Mouse (Mus musculus) cerebellum, postnatal 4 days (tissue): ENCODE measurements around the gene Tenm2.

Experiments
- DNase-seq, 2 experiments: peaks; one replicate each; pipeline ENCODE4 v3.0.0; 2022; ENCODE audit warnings: low spot score in 2 of 2, mixed read lengths in 1 of 2

Tenm2 gene

DNA sequence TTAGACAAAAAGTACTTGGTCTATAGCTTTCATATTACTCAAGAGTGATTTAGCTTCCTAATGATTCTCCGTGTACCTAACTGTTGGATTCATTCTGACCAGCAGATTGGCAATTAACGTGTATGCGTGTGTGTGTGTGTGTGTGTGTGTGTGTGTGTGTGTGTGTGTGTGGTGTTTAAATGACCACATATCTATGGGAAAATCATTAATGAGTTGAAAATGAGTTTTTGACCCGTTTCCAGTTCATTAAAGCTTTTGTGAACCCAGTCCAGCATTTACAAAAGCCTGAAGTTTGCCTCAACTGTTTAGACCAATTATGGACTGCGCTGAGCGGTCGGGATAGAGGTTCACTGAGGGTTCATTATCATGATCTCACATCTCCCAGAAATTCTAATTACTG is 1181.4 kb downstream of the Tenm2 start:
- DNase-seq: no peak

DNA sequence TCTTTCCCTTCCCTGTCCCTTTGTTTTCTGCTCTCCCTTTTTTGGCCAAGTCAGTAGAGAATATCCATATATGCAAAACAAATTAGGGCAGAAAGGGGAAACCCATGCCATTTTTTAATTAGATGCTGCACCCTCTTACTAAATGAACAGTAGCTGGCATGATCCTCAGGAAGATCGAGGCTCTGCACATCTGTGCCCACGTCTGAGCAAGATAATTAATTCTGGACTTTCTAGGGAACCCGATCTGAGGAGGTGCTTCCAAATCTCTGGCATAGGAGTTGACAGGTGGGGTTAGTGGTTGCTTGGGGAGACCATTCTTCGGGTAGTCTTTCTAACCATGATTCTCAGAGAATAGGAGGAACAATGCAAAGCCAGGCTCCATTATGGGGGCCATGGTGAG is 1182.3 kb downstream of the Tenm2 start:
- DNase-seq: no peak

DNA sequence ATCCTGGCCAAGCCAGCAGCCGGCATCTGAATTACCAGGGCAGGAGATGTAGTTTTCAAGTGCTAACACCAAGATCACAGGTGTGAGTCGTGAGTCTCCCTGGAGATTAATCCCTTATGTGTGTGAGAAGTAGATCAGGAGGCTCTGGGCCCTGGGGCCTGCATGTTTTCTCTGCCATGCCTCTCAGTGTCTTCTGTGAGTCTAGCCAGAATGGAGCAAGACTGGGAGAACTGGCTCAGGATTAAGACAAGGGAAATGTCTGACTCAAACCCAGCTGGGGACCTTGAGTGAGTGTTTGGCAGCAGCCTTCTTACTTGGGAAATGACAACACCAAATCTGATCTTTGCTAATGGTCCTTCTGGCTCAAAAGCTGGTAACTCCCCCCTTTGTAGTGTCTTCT is 1183.2 kb downstream of the Tenm2 start:
- DNase-seq: no peak

DNA sequence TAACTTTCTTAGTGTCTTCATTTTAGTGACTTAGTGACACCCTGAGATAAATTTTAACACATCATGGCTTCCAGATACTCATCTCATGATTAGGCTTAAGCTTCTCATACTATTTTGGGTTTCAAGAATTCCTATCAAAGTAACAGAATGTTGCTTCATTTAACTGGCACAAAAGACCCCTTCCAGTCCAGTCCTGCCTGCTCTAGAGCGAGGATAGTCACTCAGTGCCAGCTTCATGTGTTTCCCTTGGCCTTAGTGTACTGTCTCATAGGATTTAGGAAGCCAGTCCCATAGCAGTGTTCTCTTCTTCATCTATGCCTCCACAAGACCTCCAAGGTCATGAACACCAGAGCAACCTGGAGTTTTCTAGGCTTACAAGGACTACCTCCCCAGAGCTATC is 1183.7 kb downstream of the Tenm2 start:
- no peak for DNase-seq

DNA sequence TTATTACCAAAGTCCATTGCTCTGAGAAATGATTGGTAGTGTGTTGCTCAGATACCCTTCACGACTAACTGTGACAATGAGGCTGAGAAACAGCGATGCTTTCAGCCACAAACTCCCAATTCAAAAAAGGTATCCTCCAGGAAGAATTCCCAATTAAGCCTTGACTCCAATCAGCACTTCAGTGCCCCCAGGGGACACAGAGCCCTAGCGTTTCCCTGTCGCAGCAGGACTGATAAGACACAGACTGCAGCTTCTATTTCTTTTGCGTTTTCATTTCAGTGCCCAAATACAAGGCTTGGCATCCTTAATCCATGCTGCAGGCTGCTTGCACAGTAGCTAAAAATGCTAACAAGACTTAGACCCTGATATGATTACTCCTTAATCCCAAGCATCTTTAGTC is 1186.2 kb downstream of the Tenm2 start:
- DNase-seq: no peak

DNA sequence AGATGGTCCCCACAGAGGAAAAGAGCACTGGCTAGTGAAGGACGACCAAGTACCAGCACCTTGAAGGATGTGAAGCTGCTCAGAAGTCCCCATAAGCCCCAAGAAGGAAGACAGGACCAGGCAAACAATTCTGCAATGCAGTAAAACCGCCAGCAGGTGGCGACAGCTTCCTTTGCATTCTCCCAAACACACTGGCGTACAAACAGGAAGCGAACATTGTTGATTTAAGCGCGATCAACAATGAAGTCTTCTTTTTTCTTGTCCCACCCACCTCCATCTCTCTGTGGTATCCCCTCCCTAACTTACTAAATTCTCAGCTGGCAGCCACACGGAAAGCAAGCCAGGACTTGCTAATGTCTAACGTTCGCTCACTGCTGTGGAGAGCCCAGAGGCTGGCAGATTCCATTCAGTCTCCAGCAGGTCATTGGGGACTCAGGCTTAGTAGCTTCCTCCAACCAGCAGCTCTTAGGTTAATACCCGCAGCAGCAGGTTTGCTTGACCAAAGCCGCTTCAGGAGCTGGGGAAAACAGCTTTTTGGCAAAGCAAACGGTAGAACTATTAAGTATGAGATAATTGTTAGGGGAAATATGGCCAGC is 1190.0 kb downstream of the Tenm2 start:
- peak; percentile 70 to 81 for DNase-seq

DNA sequence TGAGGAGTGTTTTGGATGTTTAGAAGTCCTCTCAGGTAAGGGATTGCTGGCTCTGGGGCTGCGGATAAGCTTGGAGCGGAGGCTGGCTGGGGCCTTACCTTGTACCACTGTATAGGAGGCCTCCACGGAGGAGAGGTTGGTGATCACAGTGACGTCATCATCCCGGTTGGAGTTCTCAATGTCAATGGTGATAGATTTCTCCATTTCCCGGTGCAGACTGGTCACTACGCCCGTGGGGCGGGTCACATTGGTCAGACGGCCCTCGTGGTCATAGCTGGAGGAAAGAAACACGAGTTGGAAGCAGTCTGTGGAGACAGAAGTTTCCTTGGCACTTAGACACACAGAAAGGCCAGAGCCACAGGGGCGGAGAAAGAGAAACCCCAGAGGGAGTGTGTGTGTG is 1194.4 kb downstream of the Tenm2 start:
- DNase-seq: no peak

DNA sequence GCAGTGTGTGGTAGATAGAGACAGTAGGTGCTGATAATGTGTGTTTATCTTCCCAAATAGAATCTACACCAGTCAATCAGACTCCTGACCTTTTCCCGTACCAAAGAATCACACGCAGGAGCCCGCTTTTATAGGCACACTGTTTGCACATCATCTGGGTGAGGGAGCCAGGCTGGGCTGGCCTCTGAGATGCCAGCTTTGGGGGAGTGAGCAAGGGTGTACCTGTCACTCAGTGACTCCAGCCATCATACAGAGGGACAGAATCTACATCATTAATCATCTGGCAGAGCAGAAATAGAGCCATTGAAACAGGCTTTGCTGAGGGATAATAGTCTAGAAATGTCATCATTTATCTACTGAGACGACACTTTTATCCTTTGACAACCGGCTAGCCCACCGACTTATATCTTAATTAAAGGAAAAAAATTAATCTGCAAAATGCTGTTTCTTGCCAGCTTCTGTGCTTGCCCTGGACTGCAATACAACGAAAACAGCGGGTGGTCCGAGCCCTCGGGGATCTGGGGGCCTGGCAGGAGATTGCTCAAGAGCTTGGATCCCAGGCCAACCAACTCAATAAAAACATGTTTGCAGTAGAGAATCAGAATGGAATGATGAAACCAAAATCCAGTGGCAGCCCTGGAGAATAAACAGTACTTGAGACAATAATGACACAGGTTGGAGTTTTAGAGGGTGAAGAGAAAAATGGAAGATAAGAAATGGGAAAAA is 1195.1 kb downstream of the Tenm2 start:
- peak in 1 of 2 experiments; percentile 36 for DNase-seq

DNA sequence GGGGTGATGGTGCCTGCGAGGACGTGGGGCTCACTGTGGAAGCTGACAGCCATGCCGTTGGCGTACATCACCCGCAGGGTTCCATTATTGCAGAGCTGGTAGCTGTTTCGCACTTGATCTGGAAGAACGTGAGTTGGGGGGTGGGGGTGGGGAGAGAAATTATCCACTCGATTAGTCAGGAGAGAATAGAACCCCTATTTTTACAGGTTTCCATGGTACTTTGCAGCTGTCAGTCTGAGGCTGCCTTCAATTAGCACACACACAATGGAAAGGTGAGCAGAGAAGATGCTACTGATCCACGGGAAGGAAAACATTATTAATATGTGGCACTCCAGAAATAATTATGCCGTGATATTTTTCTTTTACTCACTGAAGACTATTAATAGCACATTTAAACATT is 1195.9 kb downstream of the Tenm2 start:
- DNase-seq: no peak

DNA sequence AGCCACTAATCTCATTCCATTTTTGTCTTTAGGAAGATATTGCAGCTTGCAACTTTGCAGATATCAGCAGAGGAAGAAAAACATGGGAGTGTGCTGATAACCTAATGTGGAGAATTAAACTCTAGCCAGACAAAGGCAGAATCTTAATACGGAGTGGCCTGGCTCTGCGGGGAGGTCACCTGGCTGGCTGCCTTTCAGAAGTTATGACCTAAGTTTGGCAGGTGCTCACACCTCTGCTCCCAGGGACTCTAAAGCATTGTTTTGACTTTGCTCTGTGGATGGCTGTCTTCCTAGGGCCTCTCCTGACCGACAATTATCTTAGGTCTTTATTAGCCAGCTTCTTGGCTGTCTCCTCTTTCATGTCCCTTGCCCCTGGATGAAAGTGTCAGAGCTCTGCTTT is 1197.4 kb downstream of the Tenm2 start:
- no peak for DNase-seq

DNA sequence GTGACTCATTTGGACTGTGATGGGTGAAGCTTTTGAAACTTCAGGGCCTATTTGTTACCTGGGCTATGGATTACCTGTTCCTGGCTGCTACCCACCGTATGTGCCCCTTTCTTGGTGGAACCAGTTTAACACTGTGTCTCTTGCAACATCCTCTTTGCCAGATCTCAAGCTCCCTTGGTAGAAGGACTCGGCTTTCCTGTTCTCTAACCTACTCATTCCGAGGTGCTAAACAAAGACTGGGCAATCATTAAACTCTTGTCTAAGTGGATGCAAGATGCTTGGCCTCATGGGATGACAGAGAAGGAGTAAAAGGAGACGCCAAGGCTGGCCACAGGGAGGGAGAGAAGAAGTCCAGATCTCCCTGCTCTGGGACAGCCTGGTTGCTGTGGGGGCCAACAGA is 1198.5 kb downstream of the Tenm2 start:
- no peak for DNase-seq

DNA sequence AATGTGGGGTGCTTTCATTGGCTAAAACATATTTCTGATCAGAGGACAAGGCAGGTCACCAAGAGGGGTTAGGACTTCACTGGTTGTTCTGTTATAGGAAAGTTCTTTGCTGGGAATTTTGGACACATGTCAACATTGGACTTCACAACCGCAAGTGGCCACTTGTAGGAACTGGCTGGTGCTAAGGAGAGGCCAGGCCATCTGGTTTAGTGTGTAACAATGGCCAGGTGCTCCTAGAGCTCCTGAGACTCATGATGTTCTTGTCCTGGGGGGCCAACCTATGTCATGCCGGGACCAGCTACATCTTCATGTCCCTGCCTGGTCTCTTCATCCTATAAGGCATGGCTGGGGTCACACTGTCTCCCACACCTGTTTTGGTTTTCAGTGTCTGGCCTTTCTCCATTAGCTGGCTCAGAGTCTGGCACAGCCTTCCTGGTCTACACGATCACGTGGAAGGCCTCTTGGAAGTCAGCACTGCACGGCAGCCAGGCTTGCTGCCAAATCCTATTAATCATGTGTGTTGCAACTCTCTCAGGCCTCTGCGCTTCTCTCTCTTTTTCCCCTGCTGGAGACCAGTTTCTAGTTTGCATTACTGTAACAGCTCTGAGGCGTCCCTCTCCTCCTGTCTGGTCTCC is 1199.6 kb downstream of the Tenm2 start:
- DNase-seq: peak; percentile 32 to 70

DNA sequence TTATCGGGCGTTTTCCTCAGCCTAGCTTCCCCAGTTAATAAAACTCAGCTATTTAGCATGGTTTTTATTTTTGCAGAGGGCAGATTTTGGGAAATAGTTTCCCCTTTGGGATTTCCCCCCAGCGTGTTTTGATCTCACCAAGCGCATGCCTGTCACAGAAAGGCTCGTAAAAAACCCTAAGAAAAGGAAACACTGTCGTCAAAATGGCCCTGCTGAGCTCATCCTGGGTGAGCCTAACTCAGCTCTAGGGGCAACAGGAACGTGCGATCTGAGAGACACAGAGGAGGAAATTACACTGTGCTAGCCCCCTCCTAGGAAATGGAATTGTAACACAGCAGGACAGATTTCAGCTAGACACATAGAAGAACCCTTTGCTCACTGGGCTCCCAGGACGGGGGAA is 1204.0 kb downstream of the Tenm2 start:
- no peak for DNase-seq

DNA sequence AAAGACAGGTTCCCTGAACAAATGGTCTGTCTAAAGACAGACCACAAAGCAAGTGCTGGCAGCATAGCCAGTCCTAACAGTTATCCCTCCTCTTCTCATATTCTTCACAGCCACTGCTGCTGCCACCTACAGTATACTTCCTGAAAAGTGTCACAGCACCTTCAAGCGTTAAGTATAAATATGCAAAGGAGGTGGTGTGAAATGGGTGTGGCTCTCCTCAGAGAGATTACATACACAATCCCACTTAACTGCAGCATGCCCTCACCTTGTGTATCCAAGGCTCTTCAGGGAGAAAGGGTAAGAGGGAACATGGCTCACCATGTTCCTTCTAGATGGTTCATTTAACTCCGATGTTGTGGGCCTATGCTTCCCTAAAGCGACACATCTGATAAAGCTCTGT is 1215.8 kb downstream of the Tenm2 start:
- DNase-seq: no peak

DNA sequence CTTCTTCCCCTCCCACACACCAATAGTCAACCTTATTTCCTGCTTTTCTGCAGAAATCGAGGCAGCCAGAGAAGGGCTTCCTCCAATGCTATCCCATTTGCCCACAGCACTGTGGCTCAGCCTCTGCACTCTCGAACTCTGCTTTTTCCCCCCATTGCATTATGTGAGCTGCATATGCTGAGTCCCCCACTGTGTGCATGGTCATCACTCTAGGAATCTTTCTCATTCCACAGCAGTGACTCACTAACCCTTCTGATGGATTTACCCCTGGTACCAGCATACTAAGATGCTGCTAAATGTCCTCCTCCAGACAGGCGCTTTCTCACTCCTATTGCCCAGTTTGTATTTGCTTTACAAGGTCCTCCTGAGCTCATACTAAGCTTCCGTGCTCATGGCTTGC is 1222.6 kb downstream of the Tenm2 start:
- no peak for DNase-seq

DNA sequence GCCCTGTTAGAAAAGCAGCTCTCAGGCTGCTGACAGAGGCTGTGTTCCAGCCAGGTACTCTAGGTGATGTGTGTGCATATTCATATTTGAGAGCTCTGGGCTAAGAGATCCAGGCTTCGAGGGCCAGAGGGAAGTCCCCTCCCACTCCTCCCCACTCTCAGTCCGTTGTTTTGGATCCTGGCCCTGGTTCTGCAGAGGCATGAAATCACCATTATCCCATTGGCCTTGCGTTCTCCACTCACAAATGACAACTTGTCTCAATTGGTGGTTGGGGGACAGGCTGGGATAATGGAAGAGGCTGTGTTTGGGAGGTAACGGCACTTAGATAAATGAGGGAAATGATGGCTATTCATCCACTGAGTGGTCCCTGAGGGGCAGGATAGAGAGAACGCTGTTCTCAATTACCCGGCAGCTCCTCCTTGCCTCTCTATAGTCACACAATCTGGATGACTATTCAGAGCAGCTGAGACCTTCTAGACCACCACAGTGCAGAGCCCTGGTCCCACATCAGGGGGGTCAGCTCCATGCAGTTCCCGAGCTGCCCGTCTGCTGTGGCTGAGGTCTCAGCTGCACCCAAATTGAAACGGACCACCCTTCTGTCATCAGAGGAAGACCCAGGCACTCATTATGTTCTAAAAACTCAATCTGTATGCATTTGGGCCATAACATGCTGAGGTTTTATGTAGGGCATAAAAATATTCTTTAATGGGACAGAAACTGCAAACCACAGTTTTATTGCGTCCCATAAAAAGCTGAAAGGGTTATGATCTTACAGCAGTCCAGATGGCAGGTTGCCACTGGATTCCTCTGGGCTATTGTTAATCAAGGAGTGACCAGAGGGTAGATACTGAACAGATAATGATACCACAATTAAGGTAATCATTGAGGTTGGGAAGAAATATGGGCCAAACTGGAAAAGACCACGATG is 1226.2 kb downstream of the Tenm2 start:
- DNase-seq: no peak

DNA sequence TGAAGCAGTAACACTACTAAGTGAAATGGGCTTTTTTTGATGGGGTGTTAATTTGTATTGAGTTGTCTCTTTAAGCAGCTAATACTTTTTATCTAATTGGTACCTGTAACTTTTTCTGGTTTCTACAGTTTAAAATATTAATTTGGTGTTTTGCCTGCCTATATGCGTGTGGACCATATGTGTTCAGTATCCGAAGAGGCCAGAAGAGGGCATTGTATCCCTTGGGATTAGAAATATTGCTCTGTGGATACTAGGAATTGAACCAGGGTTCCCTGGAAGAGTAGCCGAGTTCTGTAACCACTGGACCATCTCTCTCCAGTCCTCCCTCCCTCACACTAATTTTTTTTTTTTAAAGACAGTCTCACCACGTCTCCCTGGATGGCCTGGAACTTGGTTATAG is 1232.9 kb downstream of the Tenm2 start:
- no peak for DNase-seq

DNA sequence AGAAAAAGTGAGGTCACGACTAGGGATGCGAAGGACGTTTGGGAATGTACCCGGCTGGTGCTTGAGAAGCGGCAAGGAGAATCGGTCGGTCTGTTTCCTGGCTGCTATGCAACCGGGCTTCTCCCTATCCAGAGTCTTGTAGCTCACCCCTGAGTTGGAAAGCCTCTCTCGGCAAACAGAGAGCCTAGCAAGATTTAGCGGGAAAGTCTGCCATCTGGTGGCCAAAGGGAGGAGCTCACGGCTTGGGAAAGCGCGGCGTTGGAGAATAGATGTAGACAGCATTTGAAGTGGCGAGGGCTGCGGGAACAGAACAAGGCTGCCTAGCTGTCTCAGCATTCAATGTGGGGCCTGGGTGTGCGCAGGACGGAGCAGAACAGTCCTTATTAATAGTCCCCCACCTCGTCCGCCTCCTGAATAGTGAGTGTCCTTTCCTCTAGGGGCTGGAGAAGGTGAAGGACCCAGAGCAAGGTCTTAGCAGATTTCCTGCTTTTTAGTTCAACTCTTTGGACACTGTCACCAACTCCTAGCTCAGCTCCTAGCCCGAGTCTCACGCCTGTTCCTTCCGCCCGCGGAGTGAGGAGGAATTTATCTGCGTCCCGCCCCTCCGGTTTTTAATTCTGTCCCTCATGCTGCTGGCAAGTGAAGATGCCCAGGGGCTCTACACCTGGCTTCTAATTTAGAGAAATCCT is 1234.3 kb downstream of the Tenm2 start:
- peak; percentile 91 to 94 for DNase-seq

DNA sequence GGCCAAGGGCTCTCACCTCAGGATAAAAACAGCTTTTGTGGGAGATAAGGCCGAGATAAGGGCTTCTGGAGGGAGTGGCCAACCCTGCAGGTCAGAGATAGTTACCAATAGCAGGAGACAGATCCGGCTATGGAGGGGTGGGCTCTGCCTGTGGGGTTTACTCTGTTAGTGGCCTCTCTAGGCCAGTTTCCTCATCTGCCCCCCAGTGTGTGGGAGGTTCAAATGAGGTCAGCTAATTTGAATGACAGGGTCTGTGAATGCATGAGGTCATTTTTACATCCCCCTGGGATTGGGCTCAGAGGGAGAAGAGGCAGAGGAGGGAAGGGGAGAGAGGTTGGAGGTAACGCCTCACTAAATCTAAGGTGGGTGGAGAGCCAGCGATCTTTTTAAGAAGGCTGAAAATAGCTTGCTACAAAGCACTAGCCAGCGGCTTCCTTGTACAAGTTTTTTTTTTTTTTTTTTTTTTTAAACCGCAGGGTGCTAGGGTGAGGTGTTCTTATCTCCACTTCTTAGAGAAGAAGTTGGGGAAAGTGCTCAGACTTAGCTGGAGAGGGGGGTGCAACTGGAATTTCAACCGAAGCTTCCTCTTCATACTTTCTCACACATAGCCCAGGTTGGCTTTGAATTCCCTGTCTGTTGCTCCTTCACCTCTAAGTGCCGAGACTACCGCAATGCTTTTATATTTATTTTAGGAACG is 1235.0 kb downstream of the Tenm2 start:
- DNase-seq: no peak

DNA sequence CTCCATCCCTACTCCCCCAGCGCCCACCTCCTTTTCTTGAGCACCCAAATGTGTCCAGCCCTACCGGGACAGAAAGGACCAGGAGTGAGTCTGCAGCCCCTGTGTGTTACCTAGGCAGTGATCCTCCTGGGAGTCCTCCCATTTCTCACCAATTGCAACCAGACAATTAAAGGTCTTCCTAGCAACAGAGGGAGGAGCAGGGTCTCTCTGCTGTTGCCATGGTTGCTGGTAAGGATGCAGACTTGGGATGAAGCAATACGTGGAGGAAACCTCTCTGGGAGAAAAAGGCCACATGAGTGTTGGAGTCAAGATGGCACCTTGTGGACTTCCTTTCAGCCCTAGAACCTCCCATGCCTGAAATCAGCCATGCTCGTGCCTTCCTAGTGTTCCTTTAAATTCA is 1235.7 kb downstream of the Tenm2 start:
- no peak for DNase-seq

DNA sequence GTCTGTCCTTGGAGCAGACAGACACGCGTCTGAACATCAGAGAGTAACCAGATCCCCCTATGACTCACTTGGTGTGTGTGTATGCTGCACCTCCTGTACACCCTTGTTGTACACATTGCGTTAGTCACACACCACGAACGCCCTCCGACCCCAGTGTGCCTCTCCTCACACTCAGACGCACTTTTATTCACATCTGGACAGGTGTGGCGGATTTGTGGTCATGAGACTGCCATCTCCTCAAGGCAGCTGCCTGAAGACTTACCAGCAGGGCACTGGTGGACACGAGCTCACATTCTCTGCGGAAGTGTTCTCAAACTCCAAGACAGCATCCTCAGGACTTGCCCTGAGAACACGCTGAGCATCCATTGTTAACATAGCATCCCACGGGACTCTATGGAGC is 1237.7 kb downstream of the Tenm2 start:
- no peak for DNase-seq
